Mouse (Mus musculus) layer of hippocampus, postnatal 25 days (tissue): ENCODE results near the gene Olfr26. TPM values are rescaled to one million over a fixed set of nuclear protein-coding genes. Genes with fewer than 3 reads are reported as not detected.
"Not testable (repeated sequence)": the region's sequence is repeated elsewhere in the genome, so short reads cannot be mapped to it uniquely, and the experiment has no call there.

Source experiments
- DNase-seq, 2 experiments: peaks; one replicate each; pipeline ENCODE4 v3.0.0; 2022; ENCODE audit warnings: mixed read lengths in 2 of 2, low spot score in 1 of 2; ENCODE audit errors: extremely low spot score in 1 of 2
- total RNA-seq, 2 experiments: library from RNA; stranded (reverse); gene quantifications; 2 replicates each; pipeline ENCODE4 v1.2.3; 2021

The Olfr26 gene
- not detected for total RNA-seq

DNA sequence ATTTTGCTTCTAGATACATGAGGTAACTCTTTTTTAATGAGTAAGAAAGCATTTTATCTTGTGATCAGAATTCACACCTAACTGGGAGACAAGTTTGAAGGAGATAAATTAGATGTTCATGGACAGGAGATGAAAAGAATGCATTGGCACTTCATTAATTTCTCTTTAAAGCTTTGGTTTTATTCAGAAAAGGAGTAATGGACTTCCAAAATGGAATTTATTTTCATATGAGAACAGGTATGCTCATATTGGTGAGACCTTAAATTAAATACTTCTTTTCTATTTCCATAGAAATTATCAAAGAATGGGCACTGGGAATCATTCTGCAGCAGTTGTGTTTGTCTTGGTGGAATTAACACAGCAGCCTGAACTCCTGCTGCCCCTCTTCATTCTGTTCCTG, at the start of gene Olfr26:
TSS of gene Olfr26 (plus strand) at position 301 of the 400 bp plus-strand sequence.
- DNase-seq = no peak

GRCm38 (mm10) chr9:38805696-38806095, 49.2 kb upstream of the Olfr26 start:
- peak in 1 of 2 experiments; percentile 4 for DNase-seq

DNA sequence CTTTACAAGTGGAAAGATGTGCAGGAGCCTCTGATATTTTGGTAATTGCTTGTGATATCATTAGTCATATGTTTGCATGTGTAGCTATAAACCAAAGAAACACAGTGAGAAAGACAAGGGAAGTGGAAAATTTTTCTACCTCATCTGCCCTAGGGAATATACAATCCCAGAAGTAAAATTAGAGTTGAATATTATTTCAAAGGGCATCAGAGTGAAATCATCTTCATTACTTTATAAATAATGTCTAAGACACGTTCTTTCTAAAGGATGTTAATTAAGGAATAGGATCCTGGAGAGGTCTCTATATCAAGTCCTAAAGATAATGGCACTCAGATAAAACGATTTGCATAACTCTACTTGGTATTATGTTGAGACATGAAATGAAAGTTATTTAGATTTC, 40.5 kb upstream of the Olfr26 start, which contains the start of gene Olfr922:
TSS of gene Olfr922 (plus strand) at position 301 of the 400 bp plus-strand sequence.
- DNase-seq = no peak

- DNase-seq = no peak
Observed at GRCm38 (mm10) chr9:38815458-38815986, 39.3 kb upstream of the Olfr26 start.

DNA sequence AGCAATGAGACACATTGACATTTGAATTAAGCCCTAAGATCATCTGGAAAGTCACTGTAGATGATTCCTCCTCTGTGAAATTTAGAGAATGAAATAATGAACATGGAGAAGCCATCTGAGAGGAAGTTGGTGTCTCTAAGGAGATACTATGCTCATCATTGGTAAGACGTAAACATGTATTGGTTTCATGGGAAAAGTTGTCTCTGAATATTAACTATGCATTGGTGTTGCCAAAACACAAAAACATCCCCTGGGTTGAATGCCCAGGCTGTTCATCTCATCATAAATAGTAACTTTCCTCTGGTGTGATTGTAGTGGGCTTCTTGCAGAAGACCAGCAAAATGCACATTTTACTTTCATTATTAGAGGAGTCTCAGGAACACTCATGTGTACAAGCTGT, 28.6 kb upstream of the Olfr26 start, which contains the start of gene Olfr923:
TSS of gene Olfr923 (plus strand) at position 301 of the 400 bp plus-strand sequence.
- no peak for DNase-seq

DNA sequence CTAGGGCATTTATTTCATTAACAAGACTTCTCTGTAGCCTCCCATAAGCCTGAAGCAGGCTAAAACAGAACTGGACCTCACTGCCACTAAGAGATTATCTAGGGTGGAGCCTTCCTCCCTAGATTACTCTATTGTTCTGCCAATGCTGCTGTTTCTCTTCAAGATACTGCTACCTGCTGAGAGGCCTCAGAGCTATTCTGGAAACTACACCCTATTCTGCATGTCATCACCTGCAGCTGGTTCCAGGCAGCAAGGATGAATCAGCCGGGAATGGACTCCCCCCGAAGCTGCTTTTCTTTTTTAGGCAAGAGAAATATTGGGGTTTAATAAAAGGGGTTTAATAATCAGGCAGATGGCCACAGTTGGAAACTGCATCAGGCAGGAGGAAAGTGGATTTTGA, 21.8 kb upstream of the Olfr26 start:
- DNase-seq = no peak

DNA sequence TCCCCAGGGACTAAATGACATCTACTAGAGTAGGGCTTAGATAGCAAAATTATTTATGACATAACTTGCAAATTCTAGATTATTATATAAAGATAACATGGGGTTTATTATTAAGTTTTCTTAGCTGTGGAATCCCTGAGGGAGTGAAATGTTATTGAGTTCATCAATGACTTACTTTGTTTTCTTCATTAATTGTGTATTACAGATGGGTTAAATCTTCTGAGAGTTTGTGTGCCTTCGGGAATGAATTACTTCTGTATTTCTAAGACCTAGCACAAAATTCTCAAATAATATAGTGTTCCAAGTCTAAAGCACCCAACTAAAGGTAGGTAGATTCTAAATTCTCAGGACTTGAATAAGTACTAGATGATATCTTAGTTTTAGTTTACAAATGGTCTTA, 10.7 kb upstream of the Olfr26 start, which contains the start of gene Olfr924:
TSS of gene Olfr924 (plus strand) at position 301 of the 400 bp plus-strand sequence.
- no peak for DNase-seq

- not testable (repeated sequence) for DNase-seq
Observed at GRCm38 (mm10) chr9:38874880-38875279, 20.0 kb downstream of the Olfr26 start.

GRCm38 (mm10) chr9:38876826-38877225, 22.0 kb downstream of the Olfr26 start, which contains the start of gene Olfr926:
TSS of gene Olfr926 (plus strand) at chr9:38877126.
- no peak for DNase-seq

Other genes with a start within 250 kb of the Olfr26 start
- gene Olfr914, start 250.0 kb upstream of the Olfr26 start, total RNA-seq = not detected
- not detected for gene Olfr916, start 195.2 kb upstream of the Olfr26 start, total RNA-seq
- not detected for gene Olfr917, start 189.2 kb upstream of the Olfr26 start, total RNA-seq
- not detected for gene Olfr918, start 180.5 kb upstream of the Olfr26 start, total RNA-seq
- not detected for gene Olfr919, start 151.4 kb upstream of the Olfr26 start, total RNA-seq
- gene Vwa5a, start 136.8 kb upstream of the Olfr26 start, total RNA-seq = 10 to 100 TPM; 10.4 to 11.5 TPM
- under 1 TPM in 1 of 2 experiments, not detected in 1; 0.10 TPM for gene Olfr920, start 102.8 kb upstream of the Olfr26 start, total RNA-seq
- gene Olfr921, start 82.0 kb upstream of the Olfr26 start, total RNA-seq = not detected
- gene Olfr922, start 40.4 kb upstream of the Olfr26 start, total RNA-seq = not detected
- gene Olfr923, start 28.5 kb upstream of the Olfr26 start, total RNA-seq = not detected
- not detected for gene Olfr924, start 10.6 kb upstream of the Olfr26 start, total RNA-seq
- gene Olfr926, start 22.1 kb downstream of the Olfr26 start, total RNA-seq = not detected
- gene Olfr930, start 74.7 kb downstream of the Olfr26 start, total RNA-seq = not detected
- gene Olfr933, start 117.3 kb downstream of the Olfr26 start, total RNA-seq = not detected
- gene Olfr934, start 133.3 kb downstream of the Olfr26 start, total RNA-seq = not detected
- gene Olfr935, start 144.6 kb downstream of the Olfr26 start, total RNA-seq = not detected
- gene Olfr146, start 168.3 kb downstream of the Olfr26 start, total RNA-seq = not detected
- not detected for gene Olfr937, start 209.9 kb downstream of the Olfr26 start, total RNA-seq
- not detected for gene Olfr938, start 223.8 kb downstream of the Olfr26 start, total RNA-seq